Mouse (Mus musculus) midbrain, postnatal 0 days (tissue): ENCODE results near the gene Uimc1. TPM values are rescaled to one million over a fixed set of nuclear protein-coding genes. Genes with fewer than 3 reads are reported as not detected.
"Not testable (repeated sequence)": the region's sequence is repeated elsewhere in the genome, so short reads cannot be mapped to it uniquely, and the experiment has no call there.

Experiments used
- ATAC-seq: fragments of 200-750 bp; cut with Nextera tagmentation; 2 replicates; pipeline ENCODE4 v1.8.0; 2017; ENCODE audit warnings: moderate number of reproducible peaks, mild to moderate bottlenecking, moderate TSS enrichment, moderate library complexity; ENCODE audit not compliant: low FRiP score
- DNase-seq: peaks from one replicate; pipeline ENCODE4 v3.0.0-alpha.2; 2015; ENCODE audit warnings: low spot score
- H3K27ac ChIP-seq: fragments of 300-500 bp; sonication (generic); 2 replicates; pipeline ENCODE4 v1.5.1; 2014; ENCODE audit warnings: low read depth, mild to moderate bottlenecking, low read length, mixed read lengths
- H3K27me3 ChIP-seq: fragments of 300-500 bp; sonication (generic); 2 replicates; pipeline ENCODE4 v1.6.1; 2014; ENCODE audit warnings: low read length, control low read depth, mixed read lengths; ENCODE audit not compliant: insufficient read depth
- H3K36me3 ChIP-seq: fragments of 300-500 bp; sonication (generic); 2 replicates; pipeline ENCODE4 v1.6.1; 2014; ENCODE audit warnings: low read length, control low read depth, mixed read lengths; ENCODE audit not compliant: insufficient read depth
- H3K4me1 ChIP-seq: fragments of 300-500 bp; sonication (generic); 2 replicates; pipeline ENCODE4 v1.6.1; 2014; ENCODE audit warnings: mild to moderate bottlenecking, control low read depth, antibody characterized with exemption, low read length, mixed read lengths; ENCODE audit not compliant: insufficient read depth
- H3K4me2 ChIP-seq: fragments of 300-500 bp; sonication (generic); 2 replicates; pipeline ENCODE4 v1.6.1; 2014; ENCODE audit warnings: low read depth, mild to moderate bottlenecking, low read length, mixed read lengths; ENCODE audit not compliant: poor library complexity, severe bottlenecking
- H3K4me3 ChIP-seq: fragments of 300-500 bp; sonication (generic); 2 replicates; pipeline ENCODE4 v1.5.1; 2014; ENCODE audit warnings: low read depth, mild to moderate bottlenecking, low read length, moderate library complexity
- H3K9ac ChIP-seq: fragments of 300-500 bp; sonication (generic); replicated peaks from 2 replicates; pipeline ENCODE4 v1.6.1; 2014; ENCODE audit warnings: mild to moderate bottlenecking, low read length, moderate library complexity, mixed read lengths; ENCODE audit not compliant: poor library complexity, severe bottlenecking
- H3K9me3 ChIP-seq: fragments of 300-500 bp; sonication (generic); 2 replicates; pipeline ENCODE4 v1.6.1; 2016; ENCODE audit warnings: low read length, control low read depth
- CTCF ChIP-seq: IDR thresholded peaks from 2 replicates; pipeline ENCODE4 v1.5.1; 2016; ENCODE audit warnings: antibody characterized with exemption, mild to moderate bottlenecking
- WGBS: fragments of 180-500 bp; shearing (Covaris S2); extraction: QIAGEN DNeasy Blood & Tissue Kit; methylation state at CpG from one replicate; pipeline ENCODE4 v1.1.7; 2014; 5-methylcytosine and 5-hydroxymethylcytosine counted together
- polyA plus RNA-seq: library from polyadenylated mRNA; unstranded; fragments of >200 nt; fragmentation: Nextera tagmentation; extraction: Ambion mirVana; gene quantifications from 2 replicates; pipeline ENCODE4 v1.2.1, GENCODE M21; 2015
- total RNA-seq: library from RNA; depleted of rRNA; stranded (reverse); fragments of >200 nt; gene quantifications from 2 replicates; pipeline ENCODE4 v1.2.3, GENCODE M21; 2014

Uimc1 gene
- total and polyA plus RNA-seq, 2 experiments from 2014 or later = 10.5 to 13.3 TPM

GRCm38 (mm10) chr13:55101627-55102026 is 1.5 kb upstream of the Uimc1 start:
- no peaks in the 10 kb centered on the region for H3K27me3 ChIP-seq
- no peak for DNase-seq
- no peaks in the 10 kb centered on the region for H3K9me3 ChIP-seq
- H3K4me2 ChIP-seq = no peak overlapping the region
- H3K4me3 ChIP-seq = no peak overlapping the region
- WGBS = 91% methylated on average over 11 of the region's 11 CpGs
- H3K36me3 ChIP-seq = no peaks in the 10 kb centered on the region
- H3K4me1 ChIP-seq = no peaks in the 10 kb centered on the region
- no peak for TF ChIP-seq CTCF
- no peak overlapping the region for H3K27ac ChIP-seq
- no peak overlapping the region for H3K9ac ChIP-seq
- no peak for ATAC-seq

DNA sequence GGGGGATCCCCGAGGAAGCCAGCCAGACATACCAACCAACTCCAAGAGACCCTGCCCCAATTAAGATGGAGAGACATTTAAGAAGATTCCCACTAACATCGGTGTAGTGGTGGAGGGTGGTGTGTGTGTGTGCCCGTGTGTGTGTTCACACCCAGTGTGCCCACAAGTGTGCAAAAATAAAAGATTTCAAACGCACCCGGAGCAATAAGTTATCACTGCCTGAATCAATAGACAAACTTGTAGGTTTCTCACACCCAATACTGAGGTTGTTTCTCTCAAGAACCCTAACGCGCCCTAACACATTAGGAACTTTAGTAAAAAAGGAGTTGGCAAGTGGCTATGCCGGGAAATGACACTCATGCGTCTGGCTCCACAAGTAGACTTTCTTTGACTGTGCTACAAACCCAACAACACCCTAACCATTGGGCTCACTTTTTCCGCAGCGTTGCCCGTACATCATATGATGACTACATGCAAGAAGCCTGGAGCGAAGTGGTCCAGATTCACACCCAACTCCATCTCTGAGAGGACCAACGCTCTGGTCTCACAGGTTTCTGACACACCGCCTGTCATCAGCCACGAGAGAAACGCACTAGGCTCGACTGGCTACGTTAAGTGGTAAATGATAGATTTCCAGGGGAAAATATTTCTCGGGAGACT is 904 bp downstream of the Uimc1 start:
- no peak for TF ChIP-seq CTCF
- ATAC-seq = no peak
- 31% methylated on average over 20 of the region's 20 CpGs for WGBS

DNA sequence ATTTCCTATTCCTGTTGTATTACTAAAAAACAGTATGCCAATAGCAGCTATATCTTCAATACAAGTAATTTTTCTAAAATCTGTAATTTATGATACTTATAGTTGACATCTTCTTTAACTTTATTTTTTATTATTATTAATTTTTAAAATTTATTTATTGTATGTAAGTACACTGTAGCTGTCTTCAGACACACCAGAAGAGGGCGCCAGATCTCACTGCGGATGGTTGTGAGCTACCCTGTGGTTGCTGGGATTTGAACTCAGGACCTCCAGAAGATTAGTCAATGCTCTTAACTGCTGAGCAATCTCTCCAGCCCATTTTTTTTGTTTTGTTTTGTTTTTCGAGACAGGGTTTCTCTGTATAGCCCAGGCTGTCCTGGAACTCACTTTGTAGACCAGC is 2.3 kb downstream of the Uimc1 start:
- not testable (repeated sequence) for H3K4me3 ChIP-seq, ATAC-seq, H3K4me2 ChIP-seq, H3K4me1 ChIP-seq, DNase-seq, H3K36me3 ChIP-seq, H3K27me3 ChIP-seq, H3K9ac ChIP-seq, H3K27ac ChIP-seq, H3K9me3 ChIP-seq
- WGBS = 90% methylated on average over 3 of the region's 3 CpGs

More for the DNA sequence above, 904 bp downstream of the Uimc1 start:
- no peak for DNase-seq
- Histone ChIP-seq H3K9me3 (no peaks in the 10 kb centered on the region), H3K4me2 (peak overlapping the region; percentile 62), H3K27ac (peak overlapping the region; percentile 73), H3K4me1 (no peaks in the 10 kb centered on the region), H3K27me3 (no peaks in the 10 kb centered on the region), H3K36me3 (no peaks in the 10 kb centered on the region), H3K9ac (peak overlapping the region; percentile 92), H3K4me3 (peak overlapping the region; percentile 88)

GRCm38 (mm10) chr13:55092588-55092987 is 7.5 kb downstream of the Uimc1 start:
- no peaks in the 10 kb centered on the region for H3K4me1 ChIP-seq
- H3K36me3 ChIP-seq = no peaks in the 10 kb centered on the region
- no peak overlapping the region for H3K9ac ChIP-seq
- ATAC-seq (no peak), DNase-seq (no peak)
- H3K4me3 ChIP-seq = no peak overlapping the region
- no peaks in the 10 kb centered on the region for H3K9me3 ChIP-seq
- WGBS = 86% methylated on average over 4 of the region's 4 CpGs
- no peak for TF ChIP-seq CTCF
- no peaks in the 10 kb centered on the region for H3K27me3 ChIP-seq
- H3K4me2 ChIP-seq = no peak overlapping the region
- no peak overlapping the region for H3K27ac ChIP-seq

DNA sequence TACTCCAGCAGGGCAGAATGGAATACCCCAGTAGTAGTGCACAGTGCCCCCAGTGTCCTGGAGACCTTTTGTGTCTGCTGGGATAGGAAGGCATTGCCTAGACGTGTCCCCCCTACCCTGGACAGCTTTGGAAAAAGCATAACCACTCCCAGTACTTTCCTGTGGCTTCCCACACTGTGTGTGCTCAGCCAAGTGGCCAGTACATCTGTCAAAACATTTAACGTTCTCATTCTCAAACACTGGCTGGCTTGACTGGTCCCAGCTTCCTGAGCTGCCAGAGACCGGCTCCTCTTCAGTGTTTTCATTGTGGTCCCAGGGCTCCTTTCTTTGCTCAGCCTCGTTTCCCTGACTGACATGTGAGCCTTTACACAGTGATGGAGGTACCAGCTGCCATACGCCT is 24.5 kb downstream of the Uimc1 start:
- no peak for DNase-seq
- Histone ChIP-seq H3K4me1 (no peaks in the 10 kb centered on the region), H3K36me3 (peaks cover 5% of the 10 kb centered on the region; the same call in 1 of the 2 replicates), H3K9ac (no peak overlapping the region), H3K4me3 (no peak overlapping the region), H3K27me3 (no peaks in the 10 kb centered on the region), H3K9me3 (no peaks in the 10 kb centered on the region), H3K27ac (no peak overlapping the region), H3K4me2 (no peak overlapping the region)
- no peak for TF ChIP-seq CTCF
- no peak for ATAC-seq
- 47% methylated on average over 5 of the region's 5 CpGs for WGBS

- ATAC-seq = no peak
- peaks cover 5% of the 10 kb centered on the region; the same call in 1 of the 2 replicates for H3K36me3 ChIP-seq
- H3K27me3 ChIP-seq = no peaks in the 10 kb centered on the region
- TF ChIP-seq CTCF = peak; percentile 78
- H3K9me3 ChIP-seq = no peaks in the 10 kb centered on the region
- no peak overlapping the region for H3K4me2 ChIP-seq
- DNase-seq = peak; percentile 78
- H3K4me3 ChIP-seq = no peak overlapping the region
- H3K9ac ChIP-seq = no peak overlapping the region
- WGBS = 2% methylated on average over 3 of the region's 3 CpGs
- no peak overlapping the region for H3K27ac ChIP-seq
- no peaks in the 10 kb centered on the region for H3K4me1 ChIP-seq
Observed at GRCm38 (mm10) chr13:55071322-55071721, 28.8 kb downstream of the Uimc1 start.
